Mouse (Mus musculus) embryonic facial prominence, embryonic 12.5 days (tissue): Measurements from ENCODE around the gene Stab1. TPM values are rescaled to one million over a fixed set of nuclear protein-coding genes. Genes with fewer than 3 reads are reported as not detected.

Source experiments
- ATAC-seq: fragments of 200-750 bp; cut with Nextera tagmentation; 2 replicates; pipeline ENCODE4 v1.8.0; 2017; ENCODE audit not compliant: insufficient number of reproducible peaks, insufficient read depth, low FRiP score, low TSS enrichment
- H3K27ac ChIP-seq: fragments of 300-500 bp; sonication (generic); 2 replicates; pipeline ENCODE4 v1.5.1; 2016; ENCODE audit warnings: mild to moderate bottlenecking
- H3K27me3 ChIP-seq: fragments of 300-500 bp; sonication (generic); 2 replicates; pipeline ENCODE4 v1.6.1; 2016; ENCODE audit warnings: mild to moderate bottlenecking, moderate library complexity
- H3K36me3 ChIP-seq: fragments of 300-500 bp; sonication (generic); 2 replicates; pipeline ENCODE4 v1.6.1; 2016; ENCODE audit warnings: mild to moderate bottlenecking
- H3K4me1 ChIP-seq: fragments of 300-500 bp; sonication (generic); 2 replicates; pipeline ENCODE4 v1.6.1; 2016
- H3K4me2 ChIP-seq: fragments of 300-500 bp; sonication (generic); replicated peaks from 2 replicates; pipeline ENCODE4 v1.6.1; 2016; ENCODE audit warnings: mild to moderate bottlenecking, moderate library complexity
- H3K4me3 ChIP-seq: fragments of 300-500 bp; sonication (generic); 2 replicates; pipeline ENCODE4 v1.5.1; 2016; ENCODE audit warnings: mild to moderate bottlenecking
- H3K9ac ChIP-seq: fragments of 300-500 bp; sonication (generic); 2 replicates; pipeline ENCODE4 v1.6.1; 2016; ENCODE audit warnings: mild to moderate bottlenecking, moderate library complexity
- H3K9me3 ChIP-seq: fragments of 300-500 bp; sonication (generic); 2 replicates; pipeline ENCODE4 v1.6.1; 2016; ENCODE audit warnings: mild to moderate bottlenecking, moderate library complexity
- WGBS: fragments of 180-500 bp; shearing (Covaris S2); methylation state at CpG from one replicate; pipeline ENCODE4 v1.1.7; 2016; 5-methylcytosine and 5-hydroxymethylcytosine counted together
- polyA plus RNA-seq: library from polyadenylated mRNA; unstranded; fragments of >200 nt; fragmentation: Nextera tagmentation; extraction: Ambion mirVana; gene quantifications from 2 replicates; pipeline ENCODE4 v1.2.1, GENCODE M21; 2016

Stab1 gene
- polyA plus RNA-seq, 1 experiment from 2014 or later, result 28.4 TPM

DNA sequence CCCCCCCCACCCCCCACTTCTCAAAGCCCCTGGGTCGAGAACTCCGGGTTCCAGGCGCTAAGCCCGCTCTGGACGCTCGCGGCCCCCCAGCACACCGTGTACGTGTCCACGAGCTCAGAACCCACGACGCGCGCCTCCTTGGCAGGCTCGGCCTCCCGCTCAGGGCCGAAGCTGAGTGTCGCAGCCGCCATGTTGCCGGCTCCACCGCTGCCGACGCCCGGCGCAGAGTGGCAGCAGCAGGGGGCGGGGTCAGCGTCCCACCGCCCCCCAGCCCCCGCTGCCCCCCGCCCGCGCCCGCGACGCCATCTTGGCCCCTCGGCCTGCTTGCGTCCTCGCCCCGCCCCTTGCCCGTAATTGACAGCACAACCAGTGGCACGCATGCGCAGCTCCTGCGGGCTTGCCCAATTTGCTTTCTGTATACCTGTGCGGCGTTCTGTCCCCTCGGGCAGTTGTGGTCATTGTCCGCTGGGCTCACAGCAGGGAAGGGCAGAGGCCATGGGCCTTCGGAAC lies 38.1 kb upstream of the Stab1 start:
- Histone ChIP-seq H3K4me2 (peak overlapping the region; percentile 91), H3K4me3 (peak overlapping the region; percentile 84), H3K36me3 (peaks cover 28% of the 10 kb centered on the region), H3K27ac (peak overlapping the region; percentile 93), H3K9me3 (no peaks in the 10 kb centered on the region), H3K27me3 (no peaks in the 10 kb centered on the region), H3K4me1 (peaks cover 9% of the 10 kb centered on the region), H3K9ac (peak overlapping the region; percentile 91)
- peak; percentile 31; the same call in 1 of the 2 replicates for ATAC-seq
- 1% methylated on average over 48 of the region's 48 CpGs for whole genome bisulfite sequencing

DNA sequence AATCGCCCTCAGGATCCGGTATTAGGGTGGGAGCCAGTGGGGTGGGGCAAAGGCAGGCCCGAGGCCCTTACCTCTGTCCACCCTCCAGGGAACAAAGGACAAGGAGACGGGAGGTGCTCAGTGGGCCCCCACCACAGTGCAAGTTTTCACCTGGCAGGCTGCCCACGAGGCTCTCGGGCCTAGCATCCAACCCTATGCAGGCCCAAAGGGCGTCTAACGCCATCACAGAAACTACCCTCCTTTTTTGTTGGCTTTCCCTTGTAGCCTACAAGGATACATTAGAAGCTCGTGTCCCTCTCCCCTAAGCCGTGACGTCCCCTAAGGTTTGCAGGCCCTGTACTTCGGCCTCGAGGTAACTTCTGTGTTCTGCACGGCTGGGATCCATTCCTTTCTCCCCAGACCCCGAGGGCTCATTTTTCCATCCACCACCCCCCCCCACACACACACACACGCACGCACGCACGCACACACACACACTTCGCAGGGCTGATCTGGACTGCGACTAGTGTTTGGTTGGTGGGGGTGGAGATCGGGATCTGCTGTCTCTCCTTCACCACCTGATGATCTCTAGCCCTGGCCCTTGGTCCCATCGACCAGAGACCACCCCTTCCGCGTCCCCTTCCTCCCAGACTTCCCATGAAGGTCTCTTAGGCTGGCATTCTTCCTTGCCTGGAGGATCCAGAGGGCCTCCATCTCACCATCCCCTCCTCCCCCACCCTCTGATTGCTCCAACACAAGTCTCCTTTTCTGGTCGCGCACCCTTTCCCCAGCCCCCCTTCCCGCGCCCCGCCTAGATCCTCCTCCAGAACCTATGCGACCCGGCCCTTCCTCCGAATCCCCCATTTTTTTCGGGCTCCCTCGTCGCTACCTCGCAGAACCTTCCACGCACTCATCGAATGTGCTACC lies 37.4 kb upstream of the Stab1 start:
- WGBS, result under 1% methylated on average over 39 of the region's 39 CpGs
- H3K36me3 ChIP-seq, result peaks cover 35% of the 10 kb centered on the region
- H3K27ac ChIP-seq, result peak overlapping the region; percentile 93
- peaks cover 9% of the 10 kb centered on the region for H3K4me1 ChIP-seq
- peak; percentile 55 for ATAC-seq
- H3K9me3 ChIP-seq, result no peaks in the 10 kb centered on the region
- H3K9ac ChIP-seq, result peak overlapping the region; percentile 91
- peak overlapping the region; percentile 84 for H3K4me3 ChIP-seq
- H3K27me3 ChIP-seq, result no peaks in the 10 kb centered on the region
- H3K4me2 ChIP-seq, result peak overlapping the region; percentile 91

DNA sequence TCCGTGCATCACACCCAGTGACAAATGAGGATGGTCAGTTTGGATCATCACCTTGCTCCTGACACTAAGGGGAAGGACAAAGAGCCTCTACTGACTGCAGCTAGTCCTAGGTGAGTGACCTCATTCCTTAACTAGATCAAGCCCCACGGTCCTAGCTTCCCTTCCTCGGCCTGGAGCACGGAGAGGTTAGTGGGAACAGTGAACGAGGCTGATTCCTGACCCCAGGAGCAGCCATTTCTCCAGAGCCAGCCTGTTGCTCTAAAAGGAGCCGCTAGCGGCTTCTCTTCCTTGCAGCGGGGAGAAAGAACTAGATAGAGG lies 36.8 kb upstream of the Stab1 start:
- H3K4me2 ChIP-seq, result peak overlapping the region; percentile 91
- WGBS, result 21% methylated on average over 8 of the region's 8 CpGs
- H3K9ac ChIP-seq, result peak overlapping the region; percentile 91
- peaks cover 9% of the 10 kb centered on the region for H3K4me1 ChIP-seq
- H3K9me3 ChIP-seq, result no peaks in the 10 kb centered on the region
- H3K27me3 ChIP-seq, result no peaks in the 10 kb centered on the region
- H3K4me3 ChIP-seq, result peak overlapping the region; percentile 84
- ATAC-seq, result no peak
- H3K27ac ChIP-seq, result peak overlapping the region; percentile 93
- peaks cover 41% of the 10 kb centered on the region for H3K36me3 ChIP-seq

DNA sequence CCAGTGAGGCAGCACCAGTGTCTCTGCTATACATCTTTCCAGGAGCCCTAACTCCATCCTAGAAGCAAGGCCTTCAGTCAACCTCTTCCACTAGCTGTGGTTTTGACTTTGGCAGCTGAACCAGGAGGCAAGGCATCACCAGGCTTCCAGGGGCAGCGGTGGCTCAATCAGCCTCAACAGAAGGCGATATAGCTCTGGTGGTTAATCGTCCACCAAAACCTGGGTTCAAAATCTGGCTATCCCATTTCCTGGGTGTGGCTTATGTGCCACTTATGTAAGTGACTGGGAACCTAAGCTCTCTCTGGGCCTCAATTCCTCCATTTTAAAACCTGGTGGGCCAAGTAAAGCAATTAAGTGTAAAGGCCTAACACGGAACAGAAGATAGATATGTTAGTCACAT lies 36.4 kb upstream of the Stab1 start:
- peaks cover 9% of the 10 kb centered on the region for H3K4me1 ChIP-seq
- peaks cover 44% of the 10 kb centered on the region for H3K36me3 ChIP-seq
- no peaks in the 10 kb centered on the region for H3K27me3 ChIP-seq
- H3K4me2 ChIP-seq, result peak overlapping the region; percentile 91
- H3K4me3 ChIP-seq, result peak overlapping the region; percentile 84
- ATAC-seq, result no peak
- 71% methylated on average over 4 of the region's 4 CpGs for WGBS
- no peaks in the 10 kb centered on the region for H3K9me3 ChIP-seq
- peak overlapping the region; percentile 93 for H3K27ac ChIP-seq
- peak overlapping the region; percentile 91 for H3K9ac ChIP-seq

GRCm38 (mm10) chr14:31200038-31200437 lies 31.6 kb upstream of the Stab1 start:
- no peak overlapping the region for H3K4me3 ChIP-seq
- H3K27me3 ChIP-seq, result no peaks in the 10 kb centered on the region
- H3K36me3 ChIP-seq, result peaks cover 83% of the 10 kb centered on the region
- H3K27ac ChIP-seq, result no peak overlapping the region
- H3K9ac ChIP-seq, result no peak overlapping the region
- no peaks in the 10 kb centered on the region for H3K9me3 ChIP-seq
- H3K4me1 ChIP-seq, result peaks cover 7% of the 10 kb centered on the region
- ATAC-seq, result no peak
- H3K4me2 ChIP-seq, result no peak overlapping the region
- 83% methylated on average over 3 of the region's 3 CpGs for WGBS

DNA sequence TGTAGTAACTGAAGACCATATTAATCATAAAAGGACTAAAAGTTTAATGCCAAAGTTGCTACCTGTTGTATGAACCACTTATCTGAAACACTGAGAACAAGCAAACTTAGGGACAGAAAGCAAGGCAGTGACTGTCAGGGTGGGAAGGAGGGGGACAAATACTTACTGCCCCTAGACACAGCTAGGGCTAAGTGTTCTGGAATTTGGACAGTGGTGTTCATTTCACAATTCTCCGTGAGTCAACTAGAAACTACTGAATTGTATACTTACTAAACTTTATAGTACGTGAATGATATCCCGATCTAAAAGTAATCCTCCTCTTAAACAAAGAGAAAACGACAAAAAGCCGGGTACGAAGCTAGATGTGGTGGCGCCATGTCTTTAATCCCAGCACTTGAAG lies 31.2 kb upstream of the Stab1 start:
- Histone ChIP-seq H3K9me3 (no peaks in the 10 kb centered on the region), H3K9ac (no peak overlapping the region), H3K27ac (no peak overlapping the region), H3K27me3 (no peaks in the 10 kb centered on the region), H3K4me3 (no peak overlapping the region), H3K36me3 (peaks cover 87% of the 10 kb centered on the region), H3K4me1 (peaks cover 3% of the 10 kb centered on the region), H3K4me2 (no peak overlapping the region)
- ATAC-seq, result no peak
- WGBS, result 93% methylated on average over 7 of the region's 7 CpGs

DNA sequence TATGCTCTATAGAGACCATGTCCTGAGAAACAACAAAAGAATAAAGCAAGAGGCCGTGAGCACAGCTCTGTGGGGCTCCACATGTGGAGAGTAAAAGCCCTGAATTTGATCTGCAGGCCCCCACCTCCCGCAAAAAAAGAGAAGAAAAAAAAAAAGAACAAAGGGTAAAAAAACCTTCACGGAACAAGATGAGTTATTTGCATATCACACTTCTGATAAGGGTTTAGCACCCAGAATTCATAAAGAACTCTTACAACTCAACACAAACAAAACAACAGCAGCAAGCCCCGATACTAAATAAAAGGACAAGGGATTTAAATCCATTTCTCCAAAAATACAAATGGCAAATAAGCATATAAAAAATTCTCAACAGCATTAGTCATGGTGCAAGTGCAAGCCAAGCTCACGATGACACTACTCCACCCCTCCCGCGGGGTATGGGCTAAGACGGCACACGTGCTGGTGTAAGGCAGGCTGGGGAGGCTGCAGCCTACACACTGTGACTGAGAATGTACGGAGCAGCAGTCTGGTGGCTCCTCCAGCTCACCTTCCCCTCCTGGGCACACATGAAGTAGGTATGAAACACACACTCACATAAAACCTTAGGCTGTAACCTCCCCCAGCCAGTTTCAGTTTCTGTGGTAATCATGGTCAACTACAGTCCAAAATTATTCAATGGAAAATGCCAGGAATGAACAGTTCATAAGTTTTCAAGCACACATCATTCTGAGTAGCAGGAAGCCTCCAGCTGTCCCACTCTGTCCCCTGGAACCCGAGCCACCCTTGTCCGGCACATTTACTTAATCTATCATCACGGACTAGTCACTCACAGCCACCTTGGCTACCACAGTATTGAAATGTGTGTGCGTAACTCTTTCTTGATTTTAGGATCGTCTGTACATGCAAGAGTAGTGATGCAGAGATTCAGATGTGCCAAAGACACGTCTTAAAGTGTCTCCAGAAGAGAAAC lies 29.4 kb upstream of the Stab1 start:
- H3K4me3 ChIP-seq, result no peak overlapping the region
- H3K27ac ChIP-seq, result no peak overlapping the region
- WGBS, result 78% methylated on average over 16 of the region's 16 CpGs
- no peak overlapping the region for H3K4me2 ChIP-seq
- H3K9me3 ChIP-seq, result no peaks in the 10 kb centered on the region
- no peaks in the 10 kb centered on the region for H3K4me1 ChIP-seq
- no peak overlapping the region for H3K9ac ChIP-seq
- H3K36me3 ChIP-seq, result peaks cover 88% of the 10 kb centered on the region
- no peak for ATAC-seq
- no peaks in the 10 kb centered on the region for H3K27me3 ChIP-seq

GRCm38 (mm10) chr14:31195968-31196367 lies 27.5 kb upstream of the Stab1 start:
- Histone ChIP-seq H3K4me3 (no peak overlapping the region), H3K4me1 (no peaks in the 10 kb centered on the region), H3K4me2 (no peak overlapping the region), H3K27me3 (no peaks in the 10 kb centered on the region), H3K36me3 (peaks cover 89% of the 10 kb centered on the region), H3K9me3 (no peaks in the 10 kb centered on the region), H3K27ac (no peak overlapping the region), H3K9ac (no peak overlapping the region)
- ATAC-seq, result no peak

GRCm38 (mm10) chr14:31195521-31195920 lies 27.1 kb upstream of the Stab1 start:
- 93% methylated on average over 4 of the region's 4 CpGs for WGBS
- no peak for ATAC-seq
- Histone ChIP-seq H3K4me1 (no peaks in the 10 kb centered on the region), H3K27ac (no peak overlapping the region), H3K9me3 (no peaks in the 10 kb centered on the region), H3K27me3 (no peaks in the 10 kb centered on the region), H3K4me2 (no peak overlapping the region), H3K36me3 (peaks cover 89% of the 10 kb centered on the region), H3K9ac (no peak overlapping the region), H3K4me3 (no peak overlapping the region)

DNA sequence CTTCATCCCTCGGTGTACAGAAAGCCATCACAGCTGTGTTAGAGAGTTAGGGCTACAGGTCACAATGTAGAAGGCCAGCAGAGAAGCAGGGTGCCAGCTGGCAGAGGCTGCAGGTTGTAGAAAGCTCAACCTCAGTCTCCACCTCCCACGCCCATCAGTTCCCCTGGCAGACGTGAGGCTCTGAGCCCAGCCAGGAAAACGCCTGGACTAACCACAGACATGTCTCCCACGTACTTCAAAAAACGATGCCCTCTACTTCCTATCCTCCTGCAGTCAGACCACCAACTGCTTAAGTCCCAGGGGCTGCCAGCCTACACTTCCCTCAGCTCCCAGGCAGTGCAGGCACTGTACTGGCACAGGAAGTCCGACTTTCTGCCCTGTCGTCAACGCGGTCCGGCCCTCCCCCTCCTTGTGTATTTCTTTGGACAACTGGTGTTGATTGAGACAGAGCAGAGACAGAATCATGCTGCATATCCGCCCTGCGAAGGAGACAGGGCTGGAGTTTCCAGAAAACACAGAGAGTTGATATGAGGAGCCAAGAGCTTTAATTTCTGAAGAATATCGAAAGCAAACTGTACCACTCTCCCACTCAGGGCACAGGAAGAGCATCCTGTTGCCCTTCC lies 26.6 kb upstream of the Stab1 start:
- Histone ChIP-seq H3K4me1 (no peaks in the 10 kb centered on the region), H3K36me3 (peaks cover 89% of the 10 kb centered on the region), H3K4me2 (no peak overlapping the region), H3K27me3 (no peaks in the 10 kb centered on the region), H3K9ac (no peak overlapping the region), H3K27ac (no peak overlapping the region), H3K4me3 (no peak overlapping the region), H3K9me3 (no peaks in the 10 kb centered on the region)
- WGBS, result 86% methylated on average over 14 of the region's 14 CpGs
- ATAC-seq, result no peak

DNA sequence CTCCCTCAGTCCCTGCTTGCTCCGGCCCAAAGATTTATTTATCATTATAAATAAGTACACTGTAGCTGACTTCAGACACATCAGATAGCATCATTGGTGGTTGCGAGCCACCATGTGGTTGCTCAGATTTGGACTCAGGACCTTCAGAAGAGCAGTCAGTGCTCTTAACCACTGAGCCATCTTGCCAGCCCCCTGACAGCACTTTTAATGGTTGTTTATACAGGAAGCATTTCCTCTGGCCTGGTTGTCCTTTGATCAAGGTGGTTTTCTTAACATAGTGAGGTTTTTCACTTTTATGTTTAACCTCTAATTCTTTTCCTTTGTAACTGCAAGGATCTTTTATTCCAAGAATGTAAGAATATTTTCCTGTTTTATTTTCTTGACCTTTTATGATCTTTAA lies 26.0 kb upstream of the Stab1 start:
- no peak overlapping the region for H3K9ac ChIP-seq
- H3K27ac ChIP-seq, result no peak overlapping the region
- whole genome bisulfite sequencing, result 95% methylated on average over 2 of the region's 2 CpGs
- no peaks in the 10 kb centered on the region for H3K4me1 ChIP-seq
- peaks cover 89% of the 10 kb centered on the region for H3K36me3 ChIP-seq
- H3K4me2 ChIP-seq, result no peak overlapping the region
- H3K27me3 ChIP-seq, result no peaks in the 10 kb centered on the region
- no peak for ATAC-seq
- no peak overlapping the region for H3K4me3 ChIP-seq
- no peaks in the 10 kb centered on the region for H3K9me3 ChIP-seq
